Mouse (Mus musculus) regulatory T cell (primary cell): ENCODE results near the gene Siah3.

Experiments used
- in situ Hi-C: fragments of 300-600 bp; cut with MboI, MseI; formaldehyde crosslinking; loops from one replicate; pipeline ENCODE4 v1.15.1; 2025; ENCODE audit warnings: high pct_unique_total_duplicates

Gene Siah3

GRCm38 (mm10) chr14:75455743-75456421 lies at the start of gene Siah3:
Gene Siah3 (plus strand): TSS chr14:75455982.
- in situ Hi-C loops, result no loop called here

GRCm38 (mm10) chr14:75409772-75410171 lies 46.0 kb upstream of the Siah3 start:
- in situ Hi-C loops, result no loop called here

- in situ Hi-C loops, result no loop called here
Measured at GRCm38 (mm10) chr14:75410392-75410791, 45.4 kb upstream of the Siah3 start.

- in situ Hi-C loops, result loop anchor here (5.0 kb wide), 1 partner anchor 59 kb away; no protein-coding TSS in a partner anchor
Measured at GRCm38 (mm10) chr14:75418721-75419120, 37.1 kb upstream of the Siah3 start.

- in situ Hi-C loops, result loop anchor here (5.0 kb wide), 1 partner anchor 57 kb away; no protein-coding TSS in a partner anchor
Measured at GRCm38 (mm10) chr14:75419876-75420275, 35.9 kb upstream of the Siah3 start.

- in situ Hi-C loops, result no loop called here
Measured at GRCm38 (mm10) chr14:75420811-75421210, 35.0 kb upstream of the Siah3 start.

- in situ Hi-C loops, result loop anchor here (5.0 kb wide), 1 partner anchor 34 kb away; no protein-coding TSS in a partner anchor
Measured at GRCm38 (mm10) chr14:75431173-75431786, 24.5 kb upstream of the Siah3 start.

GRCm38 (mm10) chr14:75432850-75433249 lies 22.9 kb upstream of the Siah3 start:
- in situ Hi-C loops, result loop anchor here (5.0 kb wide), 1 partner anchor 36 kb away; no protein-coding TSS in a partner anchor

- in situ Hi-C loops, result loop anchor here (5.0 kb wide), 1 partner anchor 37 kb away; no protein-coding TSS in a partner anchor
Measured at GRCm38 (mm10) chr14:75434576-75434975, 21.2 kb upstream of the Siah3 start.

- in situ Hi-C loops, result loop anchor here (5.0 to 10.0 kb wide), 2 partner anchors 262 to 310 kb away; partner anchors contain the start of gene Cog3
Measured at GRCm38 (mm10) chr14:75444486-75445105, 11.2 kb upstream of the Siah3 start.

GRCm38 (mm10) chr14:75445281-75445947 lies 10.4 kb upstream of the Siah3 start:
- in situ Hi-C loops, result loop anchor here (10.0 kb wide), 1 partner anchor 309 kb away; the partner anchor contains the start of gene Cog3

GRCm38 (mm10) chr14:75445948-75446281 lies 9.9 kb upstream of the Siah3 start:
- in situ Hi-C loops, result loop anchor here (10.0 kb wide), 1 partner anchor 309 kb away; the partner anchor contains the start of gene Cog3

- in situ Hi-C loops, result loop anchor here (10.0 kb wide), 1 partner anchor 308 kb away; the partner anchor contains the start of gene Cog3
Measured at GRCm38 (mm10) chr14:75446314-75446713, 9.5 kb upstream of the Siah3 start.

- in situ Hi-C loops, result no loop called here
Measured at GRCm38 (mm10) chr14:75453906-75454305, 1.9 kb upstream of the Siah3 start.

GRCm38 (mm10) chr14:75454716-75455115 lies 1.1 kb upstream of the Siah3 start:
- in situ Hi-C loops, result no loop called here

- in situ Hi-C loops, result no loop called here
Measured at GRCm38 (mm10) chr14:75455361-75455742, 430 bp upstream of the Siah3 start.

- in situ Hi-C loops, result no loop called here
Measured at GRCm38 (mm10) chr14:75456489-75457220, 873 bp downstream of the Siah3 start.

GRCm38 (mm10) chr14:75457221-75457600 lies 1.4 kb downstream of the Siah3 start:
- in situ Hi-C loops, result no loop called here

GRCm38 (mm10) chr14:75459431-75459830 lies 3.6 kb downstream of the Siah3 start:
- in situ Hi-C loops, result no loop called here

- in situ Hi-C loops, result no loop called here
Measured at GRCm38 (mm10) chr14:75459991-75460390, 4.2 kb downstream of the Siah3 start.

GRCm38 (mm10) chr14:75460436-75460835 lies 4.7 kb downstream of the Siah3 start:
- in situ Hi-C loops, result no loop called here
